Mouse (Mus musculus) E14TG2a.4 (cell line): ENCODE measurements at regions not wholly inside any gene's neighbourhood (a gene's known extent, or its start where the extent isn't known, plus 50 kb on each side); places are given as distances from the start of the nearest gene placed in this dataset.

Experiments
- CTCF ChIP-seq: conservative IDR thresholded peaks from 2 replicates; pipeline ENCODE4 v1.5.1; 2014; ENCODE audit warnings: low read length
- NANOG ChIP-seq: IDR thresholded peaks from 2 replicates; pipeline ENCODE4 v1.6.1; 2014; ENCODE audit warnings: borderline replicate concordance, low read length, mixed read lengths
- POU5F1 ChIP-seq: IDR thresholded peaks from 2 replicates; pipeline ENCODE4 v1.6.1; 2014; ENCODE audit warnings: low read length, borderline replicate concordance

GRCm38 (mm10) chr5:111942792-111943191 lies 209.1 kb downstream of the Gm26897 start:
- TF ChIP-seq CTCF (no peak), NANOG (no peak), POU5F1 (no peak)
